Mouse (Mus musculus): Measurements from ENCODE around the gene Ankrd10. TPM values are rescaled to one million over a fixed set of nuclear protein-coding genes. Genes with fewer than 3 reads are reported as not detected.
"Not testable (repeated sequence)": the region's sequence is repeated elsewhere in the genome, so short reads cannot be mapped to it uniquely, and the experiment has no call there.

Gene Ankrd10
- polyA plus RNA-seq, 1 experiment from 2014 or later = 13.0 TPM

GRCm38 (mm10) chr8:11569260-11570097 is 66.1 kb downstream of the Ankrd10 start:
- H3K9me3 ChIP-seq (ENCODE audit: low read length) = no peaks in the 10 kb centered on the region
- no peak overlapping the region for H3K4me2 ChIP-seq (ENCODE audit: low read depth, low read length)
- no peak overlapping the region for H3K27ac ChIP-seq (ENCODE audit: low read depth)
- TF ChIP-seq CTCF (IDR thresholded peaks at IDR 0.05; ENCODE audit: low read depth) = no peak
- TF ChIP-seq EP300 (IDR thresholded peaks at IDR 0.05; ENCODE audit: low read depth) = no peak
- no peak for ATAC-seq
- H3K4me3 ChIP-seq (ENCODE audit: low read depth, low read length) = no peak overlapping the region
- H3K27me3 ChIP-seq (ENCODE audit: insufficient read depth, low read length) = no peaks in the 10 kb centered on the region
- 75% methylated on average over 22 of the region's 22 CpGs for WGBS (ENCODE audit: insufficient replicate concordance)
- no peaks in the 10 kb centered on the region for H3K4me1 ChIP-seq (ENCODE audit: insufficient read depth)
- H3K9ac ChIP-seq (replicated peaks) = no peak overlapping the region
- peaks cover 7% of the 10 kb centered on the region; the same call in 1 of the 2 replicates for H3K36me3 ChIP-seq (replicated peaks; ENCODE audit: insufficient read depth, low read length)
- DNase-seq = no peak

DNA sequence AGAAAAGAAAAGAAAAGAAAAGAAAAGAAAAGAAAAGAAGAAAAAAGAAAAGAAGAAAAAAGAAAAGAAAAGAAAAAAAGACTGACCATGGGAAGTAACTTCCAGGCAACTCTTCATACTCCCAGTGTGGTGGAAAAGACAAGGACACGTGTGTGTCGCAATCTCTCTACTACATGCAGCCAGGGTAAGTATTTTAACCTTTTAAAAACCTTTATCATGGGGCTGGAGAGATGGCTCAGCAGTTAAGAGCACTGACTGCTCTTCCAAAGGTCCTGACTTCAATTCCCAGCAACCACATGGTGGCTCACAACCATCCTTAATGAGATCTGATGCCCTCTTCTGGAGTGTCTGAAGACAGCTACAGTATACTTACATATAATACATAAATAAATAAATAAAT is 67.4 kb downstream of the Ankrd10 start:
- H3K9ac ChIP-seq (replicated peaks); H3K27me3 ChIP-seq (ENCODE audit: insufficient read depth, low read length); H3K27ac ChIP-seq (ENCODE audit: low read depth); ATAC-seq; H3K4me3 ChIP-seq (ENCODE audit: low read depth, low read length); H3K9me3 ChIP-seq (ENCODE audit: low read length); DNase-seq; H3K4me2 ChIP-seq (ENCODE audit: low read depth, low read length); H3K4me1 ChIP-seq (ENCODE audit: insufficient read depth): not testable (repeated sequence)
- WGBS (ENCODE audit: insufficient replicate concordance) = 64% methylated on average over 2 of the region's 2 CpGs
- peaks cover 16% of the 10 kb centered on the region; the same call in 1 of the 2 replicates for H3K36me3 ChIP-seq (replicated peaks; ENCODE audit: insufficient read depth, low read length)

- 85% methylated on average over 7 of the region's 7 CpGs for WGBS (ENCODE audit: insufficient replicate concordance)
- H3K36me3 ChIP-seq (replicated peaks; ENCODE audit: insufficient read depth, low read length) = peaks cover 33% of the 10 kb centered on the region
Observed at GRCm38 (mm10) chr8:11564721-11565120, 70.8 kb downstream of the Ankrd10 start.

DNA sequence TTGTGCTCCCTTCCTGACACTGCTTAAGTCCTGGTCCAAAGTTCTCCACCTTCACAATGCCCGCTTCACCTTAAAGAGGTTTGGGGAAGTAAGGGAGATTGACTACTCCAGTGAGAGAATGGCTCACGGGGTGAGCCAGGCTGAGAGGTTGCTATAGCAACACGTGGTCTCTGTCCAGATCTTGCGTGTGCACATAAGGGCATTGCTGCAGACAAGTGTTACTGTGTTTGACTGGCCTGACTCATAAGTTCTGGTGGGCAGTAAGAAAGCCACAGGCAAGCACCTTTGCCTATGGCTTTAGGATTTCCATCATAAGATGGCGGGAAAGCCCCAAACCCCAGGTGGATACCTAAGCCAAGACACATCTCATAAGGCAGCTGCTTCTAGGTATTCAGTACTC is 71.3 kb downstream of the Ankrd10 start:
- TF ChIP-seq EP300 (IDR thresholded peaks at IDR 0.05; ENCODE audit: low read depth) (no peak), CTCF (IDR thresholded peaks at IDR 0.05; ENCODE audit: low read depth) (no peak)
- ATAC-seq (no peak), DNase-seq (no peak)
- Histone ChIP-seq H3K4me3 (ENCODE audit: low read depth, low read length) (no peak overlapping the region), H3K4me1 (ENCODE audit: insufficient read depth) (peaks cover 4% of the 10 kb centered on the region), H3K4me2 (ENCODE audit: low read depth, low read length) (no peak overlapping the region), H3K36me3 (replicated peaks; ENCODE audit: insufficient read depth, low read length) (peaks cover 33% of the 10 kb centered on the region), H3K27ac (ENCODE audit: low read depth) (no peak overlapping the region), H3K9ac (replicated peaks) (no peak overlapping the region), H3K9me3 (ENCODE audit: low read length) (no peaks in the 10 kb centered on the region), H3K27me3 (ENCODE audit: insufficient read depth, low read length) (no peaks in the 10 kb centered on the region)
- WGBS (ENCODE audit: insufficient replicate concordance) = 74% methylated on average over 5 of the region's 5 CpGs

More at GRCm38 (mm10) chr8:11564721-11565120, 70.8 kb downstream of the Ankrd10 start:
- Histone ChIP-seq H3K4me2 (ENCODE audit: low read depth, low read length) (no peak overlapping the region), H3K27ac (ENCODE audit: low read depth) (no peak overlapping the region), H3K4me3 (ENCODE audit: low read depth, low read length) (no peak overlapping the region), H3K9ac (replicated peaks) (no peak overlapping the region), H3K4me1 (ENCODE audit: insufficient read depth) (no peaks in the 10 kb centered on the region), H3K9me3 (ENCODE audit: low read length) (no peaks in the 10 kb centered on the region), H3K27me3 (ENCODE audit: insufficient read depth, low read length) (no peaks in the 10 kb centered on the region)
- TF ChIP-seq EP300 (IDR thresholded peaks at IDR 0.05; ENCODE audit: low read depth) (no peak), CTCF (IDR thresholded peaks at IDR 0.05; ENCODE audit: low read depth) (no peak)
- DNase-seq = no peak
- ATAC-seq = no peak

Small RNA genes lying within 50 kb of the gene (microRNA-seq; reads per million reads assigned to microRNA genes)
- not detected for gene Mir7238

Other genes starting within 250 kb of the Ankrd10 start
- gene Rab20, start 157.0 kb downstream of the Ankrd10 start, polyA plus RNA-seq (2015; fragmentation: Nextera tagmentation; extraction: Ambion mirVana) = 10.7 and 11.1 TPM in 2 replicates
- 46.7 and 47.1 TPM in 2 replicates for gene Naxd, start 138.3 kb downstream of the Ankrd10 start, polyA plus RNA-seq (2015; fragmentation: Nextera tagmentation; extraction: Ambion mirVana)
- 7.2 and 8.4 TPM in 2 replicates for gene Cars2, start 85.0 kb downstream of the Ankrd10 start, polyA plus RNA-seq (2015; fragmentation: Nextera tagmentation; extraction: Ambion mirVana)
- 12.6 and 14.5 TPM in 2 replicates for gene Ing1, start 80.2 kb downstream of the Ankrd10 start, polyA plus RNA-seq (2015; fragmentation: Nextera tagmentation; extraction: Ambion mirVana)
- gene 1700016D06Rik, start 65.3 kb upstream of the Ankrd10 start, polyA plus RNA-seq (2015; fragmentation: Nextera tagmentation; extraction: Ambion mirVana) = not detected in 2 replicates
- gene Arhgef7, start 92.0 kb upstream of the Ankrd10 start, polyA plus RNA-seq (2015; fragmentation: Nextera tagmentation; extraction: Ambion mirVana) = 7.6 and 9.2 TPM in 2 replicates
- gene Tex29, start 204.7 kb upstream of the Ankrd10 start, polyA plus RNA-seq (2015; fragmentation: Nextera tagmentation; extraction: Ambion mirVana) = not detected in 2 replicates

All from liver, postnatal 0 days (tissue).